Mouse (Mus musculus) brain, embryonic 14.5 days (tissue): Measurements from ENCODE around the gene Rab3il1.

Source experiments
- CTCF ChIP-seq: fragments of 200-500 bp; IDR thresholded peaks from 2 replicates; pipeline ENCODE4 v1.5.1; 2012; ENCODE audit warnings: inconsistent platforms, mild to moderate bottlenecking, moderate library complexity, borderline replicate concordance; ENCODE audit not compliant: insufficient read depth, insufficient read length; ENCODE audit errors: extremely low read depth
- POLR2A ChIP-seq: fragments of 200-500 bp; IDR thresholded peaks from 2 replicates; pipeline ENCODE4 v1.6.1; 2012; ENCODE audit warnings: mild to moderate bottlenecking, inconsistent platforms, borderline replicate concordance; ENCODE audit not compliant: poor library complexity, insufficient read depth, insufficient read length, severe bottlenecking; ENCODE audit errors: extremely low read depth

- TF ChIP-seq POLR2A (peak; percentile 36), CTCF (no peak)
Observed at GRCm38 (mm10) chr19:10017637-10018526, 16.4 kb downstream of the Rab3il1 start.
